Mouse (Mus musculus) retina, embryonic 14.5 days (tissue): Measurements from ENCODE around the gene Gdpgp1.

Experiments
- DNase-seq: peaks from one replicate; pipeline ENCODE4 v3.0.0-alpha.2; 2015; ENCODE audit warnings: low spot score

Gdpgp1 gene

DNA sequence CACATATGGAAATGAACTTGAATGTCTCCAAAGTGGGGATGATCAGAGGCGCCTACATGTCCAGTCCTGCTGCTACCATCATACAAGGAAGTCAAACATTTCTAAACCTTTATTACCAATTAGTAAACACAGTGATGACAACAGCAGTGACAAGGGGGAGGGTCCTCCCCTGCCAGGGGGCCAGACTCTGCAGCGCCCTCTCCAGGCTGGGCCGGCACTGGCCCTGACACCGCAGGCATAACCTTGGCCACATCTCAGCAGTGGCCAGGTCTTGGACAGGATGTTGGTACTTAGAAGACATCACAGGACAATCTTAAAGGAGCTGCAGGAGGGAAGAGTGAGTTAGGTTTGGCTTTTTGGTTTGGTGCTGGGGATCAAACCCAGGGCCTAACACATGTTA, 5.6 kb upstream of the Gdpgp1 start:
- DNase-seq, result no peak

DNA sequence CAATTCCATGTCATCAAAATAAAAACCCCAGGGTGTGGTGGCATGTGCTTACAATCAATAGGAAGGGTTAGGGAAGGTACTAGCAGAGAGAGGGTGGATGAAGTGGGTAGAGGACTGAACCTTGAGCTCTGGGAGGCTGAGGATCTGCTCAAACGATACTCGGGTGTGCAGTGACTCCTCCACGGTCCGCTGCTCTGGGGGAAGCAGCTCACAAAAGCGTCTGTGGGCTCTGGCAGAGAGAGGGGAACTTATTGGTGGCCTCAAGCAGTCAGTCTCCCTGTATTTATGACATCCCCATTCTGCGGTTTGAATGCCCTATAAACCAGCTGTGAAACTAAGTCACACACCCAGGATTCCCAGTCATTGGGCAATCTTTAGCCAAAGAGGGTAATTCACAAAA, 2.5 kb upstream of the Gdpgp1 start:
- DNase-seq, result no peak

- no peak for DNase-seq
Measured at GRCm38 (mm10) chr7:80231971-80232488, 635 bp upstream of the Gdpgp1 start.

DNA sequence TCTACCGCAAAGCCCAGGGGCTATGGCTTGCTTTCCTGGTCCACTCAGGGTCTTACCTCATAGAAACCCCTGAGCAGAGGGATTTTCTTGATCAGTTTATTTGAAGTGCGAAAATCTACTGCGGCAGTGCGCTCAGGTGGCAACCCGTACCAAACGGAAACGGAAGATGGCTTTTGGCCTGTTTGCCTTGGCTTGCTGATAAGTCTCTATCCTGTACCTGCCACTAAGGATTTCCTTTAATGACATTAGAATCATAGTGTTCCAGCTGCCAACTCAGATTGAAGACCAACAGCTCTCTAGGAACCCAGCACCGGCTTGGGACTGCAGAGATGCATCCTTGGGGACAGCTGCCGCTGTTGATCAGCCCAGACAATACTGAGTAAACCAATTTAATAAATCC, 1.1 kb downstream of the Gdpgp1 start:
- DNase-seq, result no peak

DNA sequence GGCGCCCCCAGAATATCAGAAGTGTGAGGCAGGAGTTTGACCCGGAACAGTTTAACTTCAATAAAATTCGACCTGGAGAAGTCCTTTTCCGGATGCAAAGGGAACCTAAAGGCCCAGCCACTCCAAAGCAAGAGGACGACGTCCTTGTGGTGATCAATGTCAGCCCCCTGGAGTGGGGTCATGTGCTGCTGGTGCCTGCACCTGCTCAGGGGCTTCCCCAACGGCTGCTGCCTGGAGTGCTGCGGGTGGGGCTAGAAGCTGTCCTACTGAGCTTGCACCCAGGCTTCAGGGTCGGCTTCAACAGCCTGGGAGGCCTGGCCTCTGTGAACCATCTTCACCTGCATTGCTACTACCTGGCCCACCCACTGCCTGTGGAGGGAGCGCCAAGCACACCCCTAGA, 5.9 kb downstream of the Gdpgp1 start:
- no peak for DNase-seq

DNA sequence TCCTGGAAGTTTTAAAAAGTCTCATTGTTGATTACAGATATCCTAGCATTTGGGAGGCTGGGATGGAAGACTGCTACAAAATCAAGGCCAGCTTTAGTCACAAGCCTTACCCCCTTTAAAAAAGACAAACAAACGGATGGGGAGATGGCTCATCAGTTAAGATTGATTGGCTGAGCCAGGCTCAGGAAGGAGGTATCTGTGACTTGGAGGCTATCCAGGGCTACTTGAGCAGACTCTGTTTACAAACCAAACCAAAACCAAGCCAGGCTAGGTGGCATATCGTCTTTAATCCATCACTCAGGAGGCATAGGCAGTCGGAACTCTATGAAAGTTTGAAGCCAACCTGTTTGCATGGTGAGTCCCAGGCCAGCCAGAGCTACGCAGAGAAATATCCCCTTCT, 9.0 kb downstream of the Gdpgp1 start:
- DNase-seq, result no peak

- DNase-seq, result no peak
Measured at GRCm38 (mm10) chr7:80244851-80245250, 12.2 kb downstream of the Gdpgp1 start.

- peak; percentile 99 for DNase-seq
Measured at GRCm38 (mm10) chr7:80246148-80246721, 13.6 kb downstream of the Gdpgp1 start, which contains the start of gene Ttll13. Gene Ttll13, plus strand, starts transcription at chr7:80246376.

- no peak for DNase-seq
Measured at GRCm38 (mm10) chr7:80246859-80247258, 14.2 kb downstream of the Gdpgp1 start.

GRCm38 (mm10) chr7:80252437-80252836, 19.8 kb downstream of the Gdpgp1 start:
- DNase-seq, result no peak

GRCm38 (mm10) chr7:80252886-80253285, 20.2 kb downstream of the Gdpgp1 start:
- no peak for DNase-seq

- no peak for DNase-seq
Measured at GRCm38 (mm10) chr7:80255981-80256380, 23.3 kb downstream of the Gdpgp1 start.

DNA sequence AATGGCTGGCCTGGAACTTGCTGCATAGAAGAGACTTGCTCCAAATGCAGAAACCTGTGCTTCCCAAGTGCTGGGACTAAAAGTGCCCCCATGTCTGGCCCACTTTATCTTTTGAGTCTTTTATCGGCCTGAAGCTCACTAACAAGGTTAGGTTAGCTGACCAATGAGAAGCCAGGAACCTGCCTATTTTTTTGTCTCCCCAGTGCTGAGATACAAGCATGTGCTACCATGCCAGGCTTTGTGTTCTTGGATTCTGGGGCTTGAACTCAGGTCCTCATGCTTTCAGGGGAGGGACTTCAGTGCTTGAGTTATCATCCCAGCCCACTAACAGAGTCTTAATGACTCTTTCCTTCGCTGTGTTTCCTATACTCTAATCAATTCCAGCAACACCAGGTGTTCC, 25.0 kb downstream of the Gdpgp1 start:
- DNase-seq, result no peak

- DNase-seq, result peak; percentile 94
Measured at GRCm38 (mm10) chr7:80260625-80261371, 28.1 kb downstream of the Gdpgp1 start, which contains the start of gene Ngrn. Gene Ngrn, plus strand, starts transcription at chr7:80261215.

DNA sequence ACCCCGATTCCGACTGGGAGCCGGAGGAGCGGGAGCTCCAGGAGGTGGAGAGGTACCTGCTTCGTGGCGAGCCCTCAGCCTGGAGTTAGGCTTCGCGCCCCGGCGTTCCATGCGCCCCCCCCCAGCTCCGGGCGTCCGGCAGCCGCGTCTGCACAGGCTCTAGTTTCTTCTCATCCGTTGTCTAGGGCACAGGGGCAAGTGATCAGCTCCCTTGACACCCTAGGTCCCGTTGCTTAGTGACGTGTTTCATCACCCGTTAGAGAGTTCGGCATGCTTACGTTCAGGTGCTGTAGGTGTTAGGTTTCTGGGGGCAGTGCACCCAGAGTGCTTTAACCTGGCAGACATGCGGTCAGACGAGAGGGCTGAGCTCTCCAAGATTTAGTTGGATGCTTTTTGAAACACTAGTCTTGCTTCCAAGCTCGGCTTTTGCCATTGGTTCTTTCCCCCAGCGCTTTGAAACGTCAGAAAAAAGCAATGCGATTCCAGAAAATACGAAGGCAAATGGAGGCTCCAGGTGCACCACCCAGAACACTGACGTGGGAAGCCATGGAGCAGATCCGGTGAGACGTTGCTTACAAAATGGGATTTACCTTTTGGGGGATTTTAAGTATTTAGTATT, 28.8 kb downstream of the Gdpgp1 start:
- no peak for DNase-seq

DNA sequence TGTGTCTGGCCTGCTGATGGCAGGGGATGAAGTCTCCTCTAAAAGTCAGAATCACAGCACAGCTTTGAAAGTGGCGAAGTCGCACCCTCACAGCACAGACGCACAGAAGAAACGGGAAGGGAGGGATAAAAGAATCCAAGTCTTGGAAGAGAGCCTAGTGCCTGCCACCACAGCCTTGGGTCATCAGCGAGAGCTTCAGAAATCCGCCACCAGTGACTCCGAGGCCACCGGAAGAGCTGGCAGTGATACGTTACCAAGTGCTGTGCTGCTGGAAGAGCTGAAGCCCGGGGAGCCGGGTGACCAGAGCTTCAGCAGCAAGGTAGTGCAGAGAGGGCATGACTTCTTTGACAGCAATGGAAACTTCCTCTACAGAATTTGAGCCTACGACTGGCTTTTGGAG, 31.9 kb downstream of the Gdpgp1 start:
- DNase-seq, result no peak

DNA sequence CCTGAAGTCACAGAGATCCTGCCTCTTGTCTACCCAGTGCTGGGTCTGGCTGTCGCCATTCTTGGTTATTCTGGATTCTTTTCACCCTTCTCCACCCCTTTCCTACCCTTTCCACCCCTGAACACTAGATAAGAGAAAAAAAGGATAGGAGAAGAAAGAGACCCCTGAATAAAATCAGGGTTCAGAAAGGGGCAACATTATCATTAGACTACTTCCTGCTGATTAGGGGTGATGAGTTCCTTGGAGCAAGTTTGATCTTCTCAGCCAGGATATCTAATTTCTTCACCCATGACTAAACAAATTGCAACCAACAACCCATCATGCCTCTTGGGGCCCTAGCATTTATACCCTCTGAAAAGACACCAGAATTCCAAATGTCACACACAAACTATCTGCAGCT, 35.1 kb downstream of the Gdpgp1 start:
- no peak for DNase-seq

- peak; percentile 94 for DNase-seq
Measured at GRCm38 (mm10) chr7:80268897-80269750, 36.5 kb downstream of the Gdpgp1 start, which contains the start of gene Vps33b. Gene Vps33b, plus strand, starts transcription at chr7:80269649.

DNA sequence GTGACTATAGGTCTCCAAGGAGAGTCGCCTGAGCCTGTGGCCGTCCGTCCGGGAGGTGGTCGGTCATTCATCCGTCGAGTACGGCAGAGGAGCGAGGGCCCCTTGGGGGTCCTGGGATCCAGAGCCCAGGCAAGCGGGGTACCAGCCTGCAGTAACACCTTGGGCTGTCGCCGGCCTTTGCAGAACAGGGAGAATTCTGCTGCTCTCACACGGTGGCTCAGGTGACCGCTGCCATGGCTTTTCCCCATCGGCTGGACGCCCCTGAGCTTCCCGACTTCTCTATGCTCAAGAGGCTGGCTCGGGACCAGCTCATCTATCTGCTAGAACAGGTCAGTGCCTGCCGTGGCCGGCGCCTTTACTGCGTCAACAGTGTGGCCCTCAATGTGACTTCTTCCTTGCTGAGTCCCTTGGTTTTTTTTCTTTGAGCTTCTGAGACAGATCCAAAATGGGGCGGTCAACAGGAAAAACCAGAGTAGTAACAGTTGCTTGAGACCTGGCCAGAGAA, 37.1 kb downstream of the Gdpgp1 start:
- no peak for DNase-seq

- no peak for DNase-seq
Measured at GRCm38 (mm10) chr7:80273456-80273855, 40.8 kb downstream of the Gdpgp1 start.

DNA sequence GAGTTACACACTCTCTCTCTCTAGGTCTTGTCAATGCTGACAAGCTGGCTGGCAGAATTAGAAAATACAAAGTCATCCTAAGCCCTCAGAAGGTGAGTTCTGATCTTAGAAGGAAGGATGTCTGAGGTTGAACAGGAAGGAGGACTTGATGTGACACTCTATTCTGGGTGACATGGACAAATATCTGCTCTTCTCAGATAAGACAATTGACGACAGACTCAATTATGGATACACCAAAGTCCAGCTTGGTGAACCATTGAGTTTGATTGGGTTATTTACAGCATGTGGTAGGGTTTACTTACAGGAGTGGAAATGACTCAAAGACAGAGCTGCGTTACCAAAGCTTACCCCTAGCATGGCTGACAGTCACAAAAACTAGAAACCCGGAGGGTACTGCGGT, 43.7 kb downstream of the Gdpgp1 start:
- DNase-seq, result no peak

- no peak for DNase-seq
Measured at GRCm38 (mm10) chr7:80280032-80280431, 47.4 kb downstream of the Gdpgp1 start.
